Mouse (Mus musculus) G1E (cell line): ENCODE measurements around the gene Rpap3. TPM values are rescaled to one million over a fixed set of nuclear protein-coding genes. Genes with fewer than 3 reads are reported as not detected.

ENCODE experiments used
- ATAC-seq: 2 replicates; pipeline ENCODE4 v1.8.0; 2016; ENCODE audit warnings: mild to moderate bottlenecking; ENCODE audit not compliant: insufficient number of reproducible peaks, poor library complexity, low FRiP score, severe bottlenecking; ENCODE audit errors: extremely low read depth
- DNase-seq: peaks from one replicate; pipeline ENCODE4 v3.0.0; 2012; ENCODE audit warnings: low spot score
- H3K27me3 ChIP-seq: 2 replicates; pipeline ENCODE4 v1.6.1; 2012; ENCODE audit warnings: mild to moderate bottlenecking, low read length, inconsistent platforms; ENCODE audit not compliant: insufficient read depth
- H3K36me3 ChIP-seq: replicated peaks from 2 replicates; pipeline ENCODE3; 2012; ENCODE audit warnings: mild to moderate bottlenecking, inconsistent platforms
- H3K4me1 ChIP-seq: 2 replicates; pipeline ENCODE4 v1.6.1; 2012; ENCODE audit warnings: low read depth, low read length, inconsistent platforms, mixed read lengths; ENCODE audit not compliant: insufficient read depth
- H3K4me3 ChIP-seq: 2 replicates; pipeline ENCODE4 v1.5.1; 2012; ENCODE audit warnings: low read depth, mild to moderate bottlenecking, inconsistent platforms, low read length, moderate library complexity, mixed read lengths
- H3K9me3 ChIP-seq: replicated peaks from 2 replicates; pipeline ENCODE4 v1.6.1; 2012; ENCODE audit warnings: inconsistent platforms
- CTCF ChIP-seq: IDR thresholded peaks from 2 replicates; pipeline ENCODE4 v1.5.1; 2012; ENCODE audit warnings: low read depth, low read length, inconsistent platforms, mixed read lengths
- GATA1 ChIP-seq: IDR thresholded peaks from 2 replicates; pipeline ENCODE4 v1.6.1; 2012; ENCODE audit warnings: borderline replicate concordance, low read length, inconsistent platforms, mixed read lengths
- GATA2 ChIP-seq: IDR thresholded peaks from 2 replicates; pipeline ENCODE4 v1.6.1; 2012; ENCODE audit warnings: low read depth, low read length, inconsistent platforms, borderline replicate concordance
- POLR2AphosphoS5 ChIP-seq: IDR thresholded peaks from 2 replicates; pipeline ENCODE4 v1.6.1; 2012; ENCODE audit warnings: low read depth, low read length, inconsistent platforms; ENCODE audit not compliant: insufficient replicate concordance
- TAL1 ChIP-seq: conservative IDR thresholded peaks from 2 replicates; pipeline ENCODE4 v1.6.1; 2012; ENCODE audit warnings: low read depth, low read length, inconsistent platforms, mixed read lengths
- polyA plus RNA-seq: library from polyadenylated mRNA; stranded (reverse); fragments of >175 nt; gene quantifications from 2 replicates; pipeline ENCODE4 v1.2.3, GENCODE M21; 2012
- total RNA-seq, 2 experiments: library from RNA; stranded (forward) in 1 of 2; stranded (reverse) in 1 of 2; fragments of 200-1000 nt in 1 of 2; fragments of >200 nt in 1 of 2; fragmentation: Nextera tagmentation in 1 of 2; gene quantifications; 2 replicates each; pipeline ENCODE4 v1.2.3; 2014 to 2017

Rpap3 gene
- total RNA-seq (2014; fragmentation: Nextera tagmentation) (14.6 and 19.8 TPM in 2 replicates), total RNA-seq (2017) (31.2 and 37.8 TPM in 2 replicates), polyA plus RNA-seq (17.8 and 21.6 TPM in 2 replicates)

DNA sequence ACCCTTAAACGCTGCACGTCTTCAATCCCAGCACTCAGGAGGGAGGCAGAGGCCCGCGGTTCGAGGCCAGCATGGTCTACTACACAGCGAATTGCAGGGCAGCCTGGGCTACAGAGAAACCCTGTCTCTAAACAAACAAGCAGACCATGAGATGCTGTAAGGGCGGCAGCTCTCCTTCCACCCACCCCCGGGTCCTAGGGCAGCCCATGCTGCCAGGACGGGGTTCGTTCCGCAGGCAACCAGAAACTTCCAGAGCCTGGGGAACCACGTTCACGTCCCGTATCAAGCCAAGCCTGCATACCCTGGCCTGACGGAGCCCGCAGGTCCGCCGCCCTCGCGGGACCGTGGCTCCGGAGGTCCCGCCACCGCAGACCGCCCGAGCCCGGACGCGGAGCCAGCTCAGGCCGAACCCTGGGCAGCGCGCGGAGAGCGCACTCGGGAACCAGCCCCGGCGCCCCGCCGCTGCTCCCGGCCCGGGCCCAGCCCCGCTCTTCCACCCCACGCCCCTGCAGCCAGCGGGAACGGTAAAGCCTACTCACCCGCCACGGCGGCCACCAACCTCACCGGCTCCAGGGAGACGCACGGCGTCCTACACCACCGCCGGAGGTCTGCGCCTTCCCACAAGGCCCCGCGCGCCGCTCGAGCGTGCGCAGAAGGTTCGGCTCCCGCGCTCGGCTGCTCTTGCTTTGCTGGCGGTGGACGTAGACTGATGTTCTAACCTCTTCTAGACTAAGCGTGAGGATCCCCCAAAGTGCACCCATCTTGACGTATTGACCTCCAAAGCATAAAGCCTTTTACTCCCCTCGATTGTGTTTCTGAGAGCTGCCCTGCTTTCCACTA is at the start of gene Rpap3:
TSS of gene Rpap3 (minus strand) at position 615 of the 840 bp plus-strand sequence.
- Histone ChIP-seq H3K27me3 (peaks cover 17% of the 10 kb centered on the region), H3K4me3 (peak within 1 kb of the TSS; percentile 98), H3K9me3 (no peaks in the 10 kb centered on the region), H3K36me3 (peaks cover 36% of the 10 kb centered on the region), H3K4me1 (peaks cover 22% of the 10 kb centered on the region)
- ATAC-seq (peak; percentile 92), DNase-seq (peak; percentile 71)
- TF ChIP-seq POLR2AphosphoS5 (no peak), TAL1 (no peak), GATA1 (no peak), GATA2 (no peak), CTCF (no peak)

DNA sequence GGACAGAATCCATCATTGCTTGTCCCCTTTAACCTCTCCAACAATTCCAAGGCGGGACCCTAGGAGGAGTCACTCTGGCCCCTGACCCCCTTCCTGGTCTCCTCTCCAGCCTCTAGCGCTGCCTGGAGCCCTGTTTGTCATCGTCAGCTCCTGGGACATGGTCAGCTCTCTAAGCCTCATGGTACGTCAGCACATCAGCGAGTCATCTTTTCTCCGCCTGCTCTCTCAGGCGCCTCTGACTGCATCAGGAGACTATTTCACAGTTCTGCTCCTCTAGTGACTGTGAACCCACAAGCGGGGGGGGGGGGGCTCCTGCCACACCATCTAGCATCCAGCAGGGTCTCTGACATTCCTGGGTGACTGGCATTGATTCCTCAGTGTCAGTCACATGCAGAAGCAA is 49.7 kb upstream of the Rpap3 start:
- Histone ChIP-seq H3K4me1 (peaks cover 5% of the 10 kb centered on the region), H3K4me3 (no peak overlapping the region), H3K36me3 (no peaks in the 10 kb centered on the region), H3K27me3 (peaks cover 50% of the 10 kb centered on the region), H3K9me3 (no peaks in the 10 kb centered on the region)
- DNase-seq (no peak), ATAC-seq (no peak)
- no peak for TF ChIP-seq POLR2AphosphoS5
- no peak for TF ChIP-seq GATA1
- no peak for TF ChIP-seq CTCF
- no peak for TF ChIP-seq TAL1
- TF ChIP-seq GATA2, result no peak

- DNase-seq (no peak), ATAC-seq (no peak)
- no peak for TF ChIP-seq CTCF
- no peak for TF ChIP-seq GATA2
- no peak for TF ChIP-seq POLR2AphosphoS5
- no peak for TF ChIP-seq GATA1
- no peak for TF ChIP-seq TAL1
- H3K9me3 ChIP-seq, result no peaks in the 10 kb centered on the region
- H3K36me3 ChIP-seq, result no peaks in the 10 kb centered on the region
- peaks cover 10% of the 10 kb centered on the region; the same call in 1 of the 2 replicates for H3K4me1 ChIP-seq
- peaks cover 53% of the 10 kb centered on the region for H3K27me3 ChIP-seq
- H3K4me3 ChIP-seq, result no peak overlapping the region
These were observed 48.9 kb upstream of the Rpap3 start for GRCm38 (mm10) chr15:97754476-97754875.

- Histone ChIP-seq H3K9me3 (no peaks in the 10 kb centered on the region), H3K4me3 (no peak overlapping the region), H3K36me3 (peaks cover 4% of the 10 kb centered on the region), H3K4me1 (peaks cover 17% of the 10 kb centered on the region), H3K27me3 (peaks cover 40% of the 10 kb centered on the region)
- no peak for ATAC-seq
- TF ChIP-seq POLR2AphosphoS5, result no peak
- no peak for TF ChIP-seq GATA2
- no peak for TF ChIP-seq CTCF
- TF ChIP-seq GATA1, result no peak
- TF ChIP-seq TAL1, result no peak
- DNase-seq, result no peak
These were observed 46.9 kb upstream of the Rpap3 start for GRCm38 (mm10) chr15:97752491-97752890.

DNA sequence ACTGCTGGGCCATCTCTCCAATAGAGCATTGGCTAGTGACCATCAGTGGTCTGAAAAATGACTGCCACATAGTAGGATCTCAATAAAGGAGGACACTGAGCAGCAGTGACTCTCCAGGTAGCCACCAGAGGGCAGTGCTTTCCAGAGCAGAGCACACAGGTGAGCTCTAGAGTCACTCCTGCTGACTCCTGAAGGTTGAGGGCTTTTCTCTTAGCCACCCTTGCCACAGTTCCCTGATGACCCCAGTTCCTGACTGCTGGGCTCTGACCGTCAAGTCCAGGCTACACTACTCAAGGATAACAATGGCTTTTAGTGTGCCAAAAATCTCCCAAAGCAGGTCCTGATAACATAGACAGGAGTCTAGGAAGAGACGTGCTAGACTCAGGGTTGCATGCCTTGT is 46.1 kb upstream of the Rpap3 start:
- peaks cover 11% of the 10 kb centered on the region for H3K36me3 ChIP-seq
- peaks cover 21% of the 10 kb centered on the region for H3K4me1 ChIP-seq
- no peaks in the 10 kb centered on the region for H3K9me3 ChIP-seq
- TF ChIP-seq POLR2AphosphoS5 (no peak), TAL1 (no peak), GATA1 (no peak), CTCF (peak; percentile 20; the same call in 1 of the 2 replicates), GATA2 (no peak)
- DNase-seq (no peak), ATAC-seq (no peak)
- no peak overlapping the region for H3K4me3 ChIP-seq
- H3K27me3 ChIP-seq, result peaks cover 38% of the 10 kb centered on the region

DNA sequence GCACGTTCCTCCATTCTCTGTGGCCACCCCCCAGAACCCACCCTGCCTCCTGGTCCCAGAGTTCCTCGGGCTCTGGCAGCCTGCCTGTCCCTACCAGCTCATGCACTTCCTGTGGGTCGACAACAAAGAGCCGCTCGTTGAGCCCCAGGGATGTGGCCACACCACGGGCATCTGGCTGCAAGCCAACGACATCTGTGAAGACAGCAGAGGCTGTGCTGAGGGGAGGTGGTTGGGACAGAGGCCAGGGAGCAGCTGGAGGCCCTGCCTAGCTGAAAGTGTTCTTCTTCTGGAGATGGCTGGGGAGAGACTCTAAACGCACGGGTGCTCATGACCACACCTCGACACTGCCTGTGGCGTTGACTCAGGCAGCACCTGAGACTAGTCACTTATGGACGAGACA is 45.1 kb upstream of the Rpap3 start:
- peaks cover 34% of the 10 kb centered on the region; the same call in 1 of the 2 replicates for H3K27me3 ChIP-seq
- TF ChIP-seq POLR2AphosphoS5 (no peak), CTCF (no peak), GATA1 (no peak), GATA2 (no peak), TAL1 (no peak)
- DNase-seq (peak; percentile 63), ATAC-seq (no peak)
- H3K9me3 ChIP-seq, result no peaks in the 10 kb centered on the region
- H3K36me3 ChIP-seq, result peaks cover 17% of the 10 kb centered on the region
- H3K4me1 ChIP-seq, result peaks cover 22% of the 10 kb centered on the region
- H3K4me3 ChIP-seq, result peak overlapping the region; percentile 23; the same call in 1 of the 2 replicates

- DNase-seq (no peak), ATAC-seq (no peak)
- H3K4me3 ChIP-seq, result peak overlapping the region; percentile 21; the same call in 1 of the 2 replicates
- H3K4me1 ChIP-seq, result peaks cover 30% of the 10 kb centered on the region
- no peaks in the 10 kb centered on the region for H3K9me3 ChIP-seq
- H3K27me3 ChIP-seq, result peaks cover 34% of the 10 kb centered on the region; the same call in 1 of the 2 replicates
- TF ChIP-seq POLR2AphosphoS5 (no peak), GATA1 (no peak), GATA2 (no peak), TAL1 (no peak), CTCF (no peak)
- H3K36me3 ChIP-seq, result peaks cover 24% of the 10 kb centered on the region
These were observed 44.2 kb upstream of the Rpap3 start for GRCm38 (mm10) chr15:97749841-97750240.
